In genomic region chr9:90248326-90248725, GRCm38 (mm10) we compare ENCODE assay signal across 24 mouse cellular contexts. TPM values are rescaled to one million over a fixed set of nuclear protein-coding genes. Genes with fewer than 3 reads are reported as not detected.
A peak's percentile ranks its signal among the peaks of the same experiment; 100 is the strongest.
DNase-seq lines count a peak whose midpoint lies in the region; ATAC-seq and TF ChIP-seq lines count a peak whose summit lies in the region.
"Had no signal": no experiment of that assay in that cellular context is flagged by ENCODE, and none has a peak within 500 bp of the region (broad histone marks: within the 10 kb centered on the region; RNA-seq: fewer than 3 reads in every experiment).

No protein-coding gene starts in this region.

- TF ChIP-seq CTCF in bone marrow, adult 2 months (IDR thresholded peaks at IDR 0.05; ENCODE audit: control insufficient read depth, insufficient read depth, low read length), result no peak

- peak overlapping the region; percentile 65 for H3K27ac ChIP-seq in liver, embryonic 11.5 days (ENCODE audit: low read depth, low read length)
- peak overlapping the region; percentile 54 for H3K27ac ChIP-seq in bone marrow, adult 2 months (ENCODE audit: control insufficient read depth, insufficient read depth, low read depth, low read length, poor library complexity)
- H3K27ac ChIP-seq in liver, embryonic 16.5 days (ENCODE audit: low read length), result peak overlapping the region; percentile 98
- H3K27ac ChIP-seq: heart, adult 2 months; hindbrain, postnatal 0 days; layer of hippocampus, adult 2 months; left cerebral cortex, adult 2 months; limb, embryonic 12.5 days; lung, embryonic 15.5 days; stomach, postnatal 0 days had no signal

- H3K9me3 ChIP-seq in erythroblast, embryonic 14.5 days (ENCODE audit: control insufficient read depth, low read length), result 0 out of 2 replicates have a peak, but pooled peaks cover 2% of the 10 kb centered on the region
- no peaks in the 10 kb centered on the region for H3K9me3 ChIP-seq in liver, embryonic 11.5 days (ENCODE audit: control insufficient read depth, low read length)
- no peaks in the 10 kb centered on the region for H3K9me3 ChIP-seq in liver, embryonic 16.5 days (replicated peaks; ENCODE audit: control insufficient read depth, low read length)
- H3K9me3 ChIP-seq: limb, embryonic 12.5 days; lung, embryonic 15.5 days had no signal

- H3K4me3 ChIP-seq in erythroblast, embryonic 14.5 days (replicated peaks), result peak overlapping the region; percentile 59
- H3K4me3 ChIP-seq in liver, embryonic 11.5 days (ENCODE audit: low read depth, low read length), result no peak overlapping the region
- peak overlapping the region; percentile 37 for H3K4me3 ChIP-seq in bone marrow, adult 2 months (replicated peaks; ENCODE audit: control insufficient read depth, low read depth, low read length)
- H3K4me3 ChIP-seq in liver, embryonic 16.5 days (ENCODE audit: low read depth, low read length), result peak overlapping the region; percentile 25
- H3K4me3 ChIP-seq: heart, adult 2 months; layer of hippocampus, adult 2 months; left cerebral cortex, adult 2 months; limb, embryonic 12.5 days; lung, embryonic 15.5 days had no signal

- no peak for ATAC-seq in erythroblast, adult 5-6 weeks (replicated peaks; ENCODE audit: low FRiP score, poor library complexity, severe bottlenecking)
- no peak for ATAC-seq in liver, embryonic 11.5 days (replicated peaks; ENCODE audit: low FRiP score)
- ATAC-seq in liver, embryonic 16.5 days (ENCODE audit: low read depth), result no peak
- ATAC-seq: forebrain, embryonic 14.5 days; hindbrain, postnatal 0 days had no signal

- WGBS in liver, embryonic 11.5 days, result 87% methylated on average over 7 of the region's 7 CpGs
- WGBS in bone marrow, adult 2 months, result 80% methylated on average over 7 of the region's 7 CpGs
- 74% methylated on average over 7 of the region's 7 CpGs for WGBS in liver, embryonic 16.5 days (ENCODE audit: insufficient replicate concordance)

- peak overlapping the region; percentile 47 for H3K9ac ChIP-seq in liver, embryonic 11.5 days (ENCODE audit: low read depth, low read length)
- H3K9ac ChIP-seq in liver, embryonic 16.5 days (ENCODE audit: low read depth, low read length), result 0 out of 2 replicates have a peak overlapping the region, but pooled peaks have one; percentile 13
- H3K9ac ChIP-seq: limb, embryonic 12.5 days; lung, embryonic 15.5 days had no signal

- no peaks in the 10 kb centered on the region for H3K27me3 ChIP-seq in erythroblast, embryonic 14.5 days (ENCODE audit: control insufficient read depth)
- H3K27me3 ChIP-seq in liver, embryonic 11.5 days (replicated peaks; ENCODE audit: control insufficient read depth, insufficient read depth, low read length), result no peaks in the 10 kb centered on the region
- H3K27me3 ChIP-seq in liver, embryonic 16.5 days (ENCODE audit: control insufficient read depth, insufficient read depth, low read depth, low read length), result no peaks in the 10 kb centered on the region
- H3K27me3 ChIP-seq: CH12.LX; limb, embryonic 12.5 days; lung, embryonic 15.5 days had no signal

- peak overlapping the region; percentile 15; the same call in 1 of the 2 replicates for H3K4me2 ChIP-seq in liver, embryonic 11.5 days
- H3K4me2 ChIP-seq in liver, embryonic 16.5 days (ENCODE audit: low read depth, low read length), result peak overlapping the region; percentile 57
- H3K4me2 ChIP-seq: limb, embryonic 12.5 days; lung, embryonic 15.5 days had no signal

- DNase-seq in liver, embryonic 11.5 days (ENCODE audit: low spot score), result no peak
- DNase-seq in liver, result no peak
- DNase-seq in urinary bladder, postnatal 25 days (ENCODE audit: low spot score), result no peak
- no peak for DNase-seq in urinary bladder, adult 18-20 months (ENCODE audit: low spot score in 2 of 2)
- DNase-seq: cerebellum, adult 9-11 months; gastrocnemius, postnatal 14 days; heart, adult 2 months; kidney, adult 18-20 months; kidney, postnatal 10 days; lung, postnatal 4 days; retina, postnatal 1 day; thymus, postnatal 14 days had no signal

- H3K4me1 ChIP-seq in erythroblast, embryonic 14.5 days (ENCODE audit: control insufficient read depth), result peaks cover 100% of the 10 kb centered on the region
- peaks cover 69% of the 10 kb centered on the region for H3K4me1 ChIP-seq in liver, embryonic 11.5 days (replicated peaks; ENCODE audit: control insufficient read depth, insufficient read depth, low read length)
- H3K4me1 ChIP-seq in bone marrow, adult 2 months (ENCODE audit: control insufficient read depth, insufficient read depth, low read length), result peaks cover 23% of the 10 kb centered on the region
- peaks cover 94% of the 10 kb centered on the region for H3K4me1 ChIP-seq in liver, embryonic 16.5 days (ENCODE audit: control insufficient read depth, low read depth, low read length)
- H3K4me1 ChIP-seq: limb, embryonic 12.5 days; lung, embryonic 15.5 days had no signal

- TF ChIP-seq POLR2A in bone marrow, adult 2 months (IDR thresholded peaks at IDR 0.05; ENCODE audit: borderline replicate concordance, control insufficient read depth, low read depth, low read length), result no peak

- H3K36me3 ChIP-seq in erythroblast, embryonic 14.5 days (ENCODE audit: control insufficient read depth), result peaks cover 94% of the 10 kb centered on the region
- H3K36me3 ChIP-seq in liver, embryonic 11.5 days (ENCODE audit: control insufficient read depth, insufficient read depth, low read length), result peaks cover 7% of the 10 kb centered on the region; the same call in 1 of the 2 replicates
- peaks cover 22% of the 10 kb centered on the region for H3K36me3 ChIP-seq in liver, embryonic 16.5 days (ENCODE audit: control insufficient read depth, insufficient read depth)

RNA-seq across cellular contexts. Expression of gene Tbc1d2b, which starts 22.3 kb away (rescaled TPM):
- polyA plus RNA-seq in erythroblast, embryonic 14.5 days (2012), result 1.8 and 2.0 TPM in 2 replicates
- total RNA-seq in erythroblast, adult 5-6 weeks (2015; ENCODE audit: low replicate concordance), result 69.2 and 78.6 TPM in 2 replicates
- 76.9 and 83.4 TPM in 2 replicates for total RNA-seq in erythroblast, adult 5-6 weeks (2017; ENCODE audit: low replicate concordance)
- 13.2 and 14.2 TPM in 2 replicates for polyA plus RNA-seq in liver, embryonic 11.5 days (2014; fragmentation: Nextera tagmentation; extraction: Ambion mirVana)
- 12.5 and 26.2 TPM in 2 replicates for polyA plus RNA-seq in bone marrow, adult 2 months (2011; ENCODE audit: insufficient read depth, insufficient read length, low replicate concordance, missing spikeins)
- polyA plus RNA-seq in liver, embryonic 16.5 days (2015; fragmentation: Nextera tagmentation; extraction: Ambion mirVana), result 8.0 and 8.3 TPM in 2 replicates
